Mouse (Mus musculus): ENCODE measurements around the gene Gga1.

Gene Gga1

GRCm38 (mm10) chr15:78914091-78914822, 37.3 kb downstream of the Gga1 start:
- DNase-seq (ENCODE audit: low read depth, low spot score): no peak

- DNase-seq (ENCODE audit: low read depth, low spot score): no peak
Observed at GRCm38 (mm10) chr15:78914823-78915659, 38.1 kb downstream of the Gga1 start.

- no peak for DNase-seq (ENCODE audit: low read depth, low spot score)
Observed at GRCm38 (mm10) chr15:78915660-78916017, 38.6 kb downstream of the Gga1 start.

GRCm38 (mm10) chr15:78916052-78916826, 39.2 kb downstream of the Gga1 start:
- no peak for DNase-seq (ENCODE audit: low read depth, low spot score)

DNA sequence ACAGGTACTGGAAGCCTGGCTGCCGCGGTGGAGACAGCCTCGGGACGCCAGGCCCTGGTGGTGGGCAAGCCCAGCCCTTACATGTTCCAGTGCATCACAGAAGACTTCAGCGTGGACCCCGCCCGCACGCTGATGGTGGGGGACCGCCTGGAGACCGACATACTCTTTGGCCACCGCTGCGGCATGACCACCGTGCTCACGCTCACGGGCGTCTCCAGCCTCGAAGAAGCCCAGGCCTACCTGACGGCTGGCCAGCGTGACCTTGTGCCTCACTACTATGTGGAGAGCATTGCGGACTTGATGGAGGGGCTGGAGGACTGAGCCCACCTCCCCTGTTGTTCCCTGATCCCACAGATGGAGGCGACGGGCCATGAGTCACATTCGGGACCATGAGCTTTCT, 41.1 kb downstream of the Gga1 start:
- DNase-seq (ENCODE audit: low read depth, low spot score): no peak

GRCm38 (mm10) chr15:78919914-78920313, 42.9 kb downstream of the Gga1 start:
- DNase-seq (ENCODE audit: low read depth, low spot score): no peak

DNA sequence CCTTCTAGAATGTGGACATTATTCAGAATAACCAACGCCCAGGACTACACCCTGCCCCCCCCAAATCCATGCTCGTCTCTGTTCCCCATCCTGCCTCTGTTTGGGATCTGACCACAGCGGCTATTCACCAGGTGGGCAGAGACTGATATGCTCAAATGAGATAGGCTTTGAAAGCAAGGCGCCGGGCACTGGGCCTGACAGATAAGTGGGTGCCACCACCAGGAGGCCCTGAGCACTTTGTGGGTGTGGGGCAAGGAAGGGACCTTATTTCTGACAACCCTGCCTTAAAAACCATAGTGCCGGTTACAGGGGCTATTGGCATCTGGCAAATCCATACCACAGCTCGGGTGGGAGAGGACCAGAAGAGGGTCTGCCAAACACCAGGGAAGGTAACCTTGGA, 45.7 kb downstream of the Gga1 start:
- no peak for DNase-seq (ENCODE audit: low read depth, low spot score)

GRCm38 (mm10) chr15:78923585-78923984, 46.6 kb downstream of the Gga1 start:
- DNase-seq (ENCODE audit: low read depth, low spot score): no peak

GRCm38 (mm10) chr15:78925129-78925528, 48.1 kb downstream of the Gga1 start:
- DNase-seq (ENCODE audit: low read depth, low spot score): no peak

DNA sequence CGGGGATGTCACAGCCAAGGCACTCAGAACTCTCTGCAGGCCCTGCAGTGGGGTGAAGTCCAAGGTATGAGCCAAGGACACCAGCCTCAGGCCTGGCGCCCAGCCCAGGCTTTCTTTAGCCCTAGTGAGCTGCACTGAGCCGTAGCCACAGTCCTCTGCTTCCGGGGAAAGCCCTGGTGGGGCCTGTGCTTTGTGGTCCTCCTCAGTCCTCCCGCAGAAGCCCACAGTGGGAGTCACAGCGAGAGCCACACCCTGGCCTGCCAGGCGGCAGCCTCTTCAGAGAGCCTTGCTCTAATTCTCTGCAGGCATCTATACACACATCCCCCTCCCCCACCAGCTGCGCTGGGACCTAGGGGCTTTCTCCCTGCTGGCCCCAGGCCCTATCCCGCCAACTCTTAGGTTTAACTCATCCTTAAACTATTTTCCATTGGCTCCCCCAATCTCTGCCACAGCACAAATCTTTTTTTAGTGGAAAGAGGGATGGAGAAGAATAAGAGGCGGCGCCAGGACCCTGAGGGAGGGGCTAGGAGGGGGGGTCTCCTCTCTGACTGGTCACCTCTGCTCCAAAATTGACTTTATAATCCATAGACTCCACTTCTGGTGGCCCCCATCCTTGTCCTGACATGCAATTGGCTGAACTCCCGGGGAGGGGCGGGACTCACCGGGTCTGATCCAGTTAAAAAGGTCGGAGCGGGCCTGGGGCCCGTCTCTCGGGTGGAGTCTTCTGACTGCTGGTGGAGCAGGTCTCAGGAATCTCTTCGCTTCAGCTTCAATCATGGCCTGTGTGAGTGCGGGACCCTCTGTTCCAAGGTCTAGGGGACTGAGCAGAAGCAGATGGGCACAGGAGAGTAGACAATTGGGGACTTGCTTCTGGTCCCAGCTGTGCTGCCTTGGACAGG, 49.3 kb downstream of the Gga1 start, which contains the start of gene Lgals1:
Gene Lgals1, plus strand, starts transcription at position 705 of the 899 bp plus-strand sequence.
- DNase-seq (ENCODE audit: low read depth, low spot score): no peak

- no peak for DNase-seq (ENCODE audit: low read depth, low spot score)
Observed at GRCm38 (mm10) chr15:78927021-78927787, 50.2 kb downstream of the Gga1 start.

GRCm38 (mm10) chr15:78927788-78928457, 50.9 kb downstream of the Gga1 start:
- DNase-seq (ENCODE audit: low read depth, low spot score): no peak

DNA sequence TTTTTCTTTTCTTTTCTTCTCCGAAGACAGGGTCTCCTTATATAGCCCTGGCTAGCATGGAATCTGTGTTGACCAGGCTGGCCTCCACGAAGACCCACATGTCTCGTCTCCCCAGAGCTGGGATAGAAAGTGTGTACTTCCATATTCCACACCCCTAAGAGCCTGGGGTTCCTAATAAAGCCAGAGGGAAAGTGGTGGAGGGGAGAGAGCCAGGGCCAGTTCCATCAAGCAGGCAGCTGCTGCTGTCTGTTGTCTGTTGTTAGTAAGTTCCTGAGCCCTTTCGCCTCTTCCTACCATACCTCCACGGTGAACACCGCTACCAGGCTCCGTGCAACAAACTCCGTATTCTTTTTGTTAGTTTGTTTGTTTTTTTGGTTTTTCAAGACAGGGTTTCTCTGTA, 51.5 kb downstream of the Gga1 start:
- no peak for DNase-seq (ENCODE audit: low read depth, low spot score)

DNA sequence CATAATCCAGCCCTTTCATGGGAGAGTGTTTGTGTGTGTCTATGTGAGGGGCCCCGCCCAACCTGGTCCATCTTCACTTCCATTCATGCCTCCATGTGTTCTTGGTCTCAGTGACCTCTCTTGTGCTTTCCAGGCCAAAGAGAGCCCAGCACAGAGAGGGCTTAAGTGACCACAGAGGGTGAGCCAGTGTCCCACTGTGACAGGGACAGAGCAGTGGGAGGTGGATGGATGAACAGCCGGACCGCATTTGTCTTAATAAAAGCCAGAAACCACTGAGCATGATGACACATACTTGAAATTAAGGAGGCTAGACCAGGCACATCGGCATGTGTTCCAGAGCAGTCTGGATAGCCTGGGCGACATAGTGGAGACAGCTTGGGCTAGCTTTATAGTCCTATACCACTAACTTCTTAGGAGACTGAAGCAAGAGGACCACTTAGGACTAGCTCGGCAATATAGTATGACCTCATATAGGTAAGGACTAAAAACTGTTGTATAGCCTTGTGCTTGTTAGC, 53.3 kb downstream of the Gga1 start:
- DNase-seq (ENCODE audit: low read depth, low spot score): no peak

DNA sequence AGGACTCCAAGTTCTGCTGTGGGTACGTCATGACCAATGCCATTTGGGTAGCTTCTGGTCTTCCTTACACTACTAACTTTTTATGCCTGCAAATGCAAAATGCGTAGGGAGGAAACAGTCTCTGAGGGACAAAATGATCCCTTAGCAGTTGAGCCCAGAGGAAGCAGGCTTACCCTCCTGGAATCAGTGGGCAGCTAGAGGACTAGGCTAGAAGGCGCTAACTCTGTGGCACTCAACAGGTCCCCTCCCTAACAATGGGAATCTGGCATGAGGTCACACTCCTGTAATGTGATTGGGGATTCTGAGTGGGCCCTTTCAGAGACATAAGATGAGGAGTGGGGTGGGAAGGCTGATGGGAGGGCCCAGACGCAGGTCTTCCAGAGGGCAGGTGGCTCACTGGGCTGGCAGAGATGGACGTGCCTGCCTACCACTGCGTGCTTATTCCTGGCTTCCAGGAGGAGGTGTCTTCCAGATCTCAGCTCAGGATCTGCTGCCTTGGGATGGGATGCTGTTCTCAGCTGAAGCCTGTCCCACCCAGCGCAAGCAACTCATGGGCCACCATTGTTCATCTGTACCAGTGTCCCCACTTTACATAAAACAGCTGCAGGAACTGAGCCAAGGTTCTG, 53.9 kb downstream of the Gga1 start:
- DNase-seq (ENCODE audit: low read depth, low spot score): no peak

DNA sequence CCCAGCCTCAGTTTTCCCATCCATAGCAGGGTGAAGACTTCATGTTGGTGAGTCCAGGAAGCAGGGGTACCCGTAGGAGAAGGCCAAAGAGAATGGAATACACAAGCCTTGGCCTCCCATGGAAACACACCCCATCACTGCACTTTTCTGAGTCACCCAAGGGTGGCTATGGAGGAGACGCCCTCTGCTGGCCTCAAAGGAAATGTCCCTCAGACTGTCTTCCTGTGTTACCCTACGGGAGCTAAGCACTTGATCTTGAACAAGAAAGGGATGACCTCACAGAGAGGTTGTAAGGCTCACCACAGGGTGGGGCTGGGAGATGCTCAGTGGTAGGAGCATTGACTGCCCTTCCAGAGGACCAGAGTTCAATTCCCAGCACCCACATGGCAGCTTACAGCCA, 54.6 kb downstream of the Gga1 start:
- DNase-seq (ENCODE audit: low read depth, low spot score): no peak

- DNase-seq (ENCODE audit: low read depth, low spot score): peak; percentile 75
Observed at GRCm38 (mm10) chr15:78934784-78935320, 57.9 kb downstream of the Gga1 start, which contains the start of gene Nol12. Nol12 (plus strand) TSS chr15:78934933.

- no peak for DNase-seq (ENCODE audit: low read depth, low spot score)
Observed at GRCm38 (mm10) chr15:78936403-78936802, 59.4 kb downstream of the Gga1 start.

DNA sequence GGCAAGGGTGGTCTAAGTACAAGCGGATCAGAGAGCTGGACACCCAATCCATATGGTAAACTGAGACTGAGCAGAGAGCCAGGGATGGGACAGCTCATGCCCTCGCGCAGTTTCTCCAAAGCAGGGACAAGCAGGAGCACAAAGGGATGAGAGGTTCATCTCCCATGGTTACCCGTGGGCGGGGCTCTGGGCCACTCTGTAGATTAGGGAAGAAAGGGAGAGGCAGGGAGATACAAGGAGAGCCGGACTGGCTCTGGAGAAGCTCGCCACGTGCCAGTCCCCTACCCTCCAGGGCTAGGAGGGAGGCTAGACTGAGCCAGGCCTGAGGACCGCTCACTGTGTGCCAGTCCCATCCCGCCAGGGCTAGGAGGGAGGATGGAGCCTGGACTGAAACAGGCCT, 60.3 kb downstream of the Gga1 start:
- DNase-seq (ENCODE audit: low read depth, low spot score): no peak

Measured in WW6 (cell line).